Mouse (Mus musculus): ENCODE data around the gene Fdps. TPM values are rescaled to one million over a fixed set of nuclear protein-coding genes. Genes with fewer than 3 reads are reported as not detected.
A peak's percentile ranks its signal among the peaks of the same experiment; 100 is the strongest.

The Fdps gene
- polyA plus RNA-seq, 1 experiment: 107 TPM

DNA sequence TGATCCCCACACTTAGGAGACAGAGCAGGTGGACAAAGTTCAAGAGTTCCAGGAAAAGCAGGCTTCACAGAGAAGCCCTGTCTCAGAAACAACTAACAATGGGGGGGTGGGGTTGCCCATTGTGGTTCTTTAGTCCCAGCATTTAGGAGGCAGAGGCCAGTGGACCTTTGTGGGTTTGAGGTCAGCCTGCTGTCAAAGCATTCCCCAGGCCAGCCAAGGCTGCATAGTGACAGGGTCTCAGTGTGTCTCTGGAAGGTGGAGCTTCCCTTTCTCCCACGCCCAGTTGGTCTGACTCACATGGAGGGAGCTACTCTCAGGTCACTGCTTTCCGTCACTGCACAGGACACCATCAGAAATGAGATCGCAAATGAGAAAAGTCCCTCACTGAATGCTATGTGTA lies 40.1 kb downstream of the Fdps start:
- no peak overlapping the region for H3K27ac ChIP-seq (ENCODE audit: insufficient read depth, low read length)
- no peak for TF ChIP-seq CTCF (IDR thresholded peaks at IDR 0.05; ENCODE audit: extremely low read depth, insufficient read depth, low read length)
- no peak for TF ChIP-seq POLR2A (IDR thresholded peaks at IDR 0.05; ENCODE audit: extremely low read depth, insufficient read depth, low read length)
- peaks cover 2% of the 10 kb centered on the region; the same call in 1 of the 2 replicates for H3K4me1 ChIP-seq (ENCODE audit: control insufficient read depth, insufficient read depth, low read length)
- no peak overlapping the region for H3K4me3 ChIP-seq (ENCODE audit: insufficient read depth, low read length)

DNA sequence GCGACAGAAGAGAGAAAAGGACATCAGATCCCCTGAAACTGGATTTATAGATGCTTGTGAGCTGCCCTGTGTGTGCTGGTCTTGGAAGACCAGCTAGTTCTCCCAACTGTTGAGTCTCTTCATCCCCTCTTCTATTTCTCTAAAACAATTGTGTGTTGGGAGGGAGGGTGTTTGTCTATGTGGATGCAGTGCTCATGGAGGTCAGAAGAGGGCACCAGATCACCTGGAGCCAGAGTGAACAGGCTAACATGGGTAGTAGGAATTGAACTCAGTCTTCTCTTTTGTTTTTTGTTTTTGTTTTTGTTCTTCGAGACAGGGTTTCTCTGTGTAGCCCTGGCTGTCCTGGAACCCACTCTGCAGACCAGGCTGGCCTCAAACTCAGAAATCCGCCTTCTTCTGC lies 43.0 kb downstream of the Fdps start:
- Histone ChIP-seq H3K27ac (ENCODE audit: insufficient read depth, low read length) (no peak overlapping the region), H3K4me3 (ENCODE audit: insufficient read depth, low read length) (no peak overlapping the region), H3K4me1 (ENCODE audit: control insufficient read depth, insufficient read depth, low read length) (peaks cover 2% of the 10 kb centered on the region; the same call in 1 of the 2 replicates)
- TF ChIP-seq POLR2A (IDR thresholded peaks at IDR 0.05; ENCODE audit: extremely low read depth, insufficient read depth, low read length): no peak
- peak; percentile 40 for TF ChIP-seq CTCF (IDR thresholded peaks at IDR 0.05; ENCODE audit: extremely low read depth, insufficient read depth, low read length)

- Histone ChIP-seq H3K4me1 (ENCODE audit: control insufficient read depth, insufficient read depth, low read length) (peaks cover 2% of the 10 kb centered on the region; the same call in 1 of the 2 replicates), H3K27ac (ENCODE audit: insufficient read depth, low read length) (no peak overlapping the region), H3K4me3 (ENCODE audit: insufficient read depth, low read length) (no peak overlapping the region)
- TF ChIP-seq CTCF (IDR thresholded peaks at IDR 0.05; ENCODE audit: extremely low read depth, insufficient read depth, low read length) (no peak), POLR2A (IDR thresholded peaks at IDR 0.05; ENCODE audit: extremely low read depth, insufficient read depth, low read length) (no peak)
These were observed 43.4 kb downstream of the Fdps start for GRCm38 (mm10) chr3:89058361-89058760.

Other genes starting within 250 kb of the Fdps start
- 30.9 and 35.4 TPM in 2 replicates for gene Msto1, start 188.0 kb downstream of the Fdps start, polyA plus RNA-seq (2012; rRNA removed)
- 32.6 and 32.8 TPM in 2 replicates for gene Ash1l, start 151.3 kb downstream of the Fdps start, polyA plus RNA-seq (2012; rRNA removed)
- gene Dap3, start 150.8 kb downstream of the Fdps start, polyA plus RNA-seq (2012; rRNA removed): 135 and 136 TPM in 2 replicates
- gene Rusc1, start 8.6 kb downstream of the Fdps start, polyA plus RNA-seq (2012; rRNA removed): 199 and 214 TPM in 2 replicates
- not detected in 2 replicates for gene Gm43738, start 860 bp downstream of the Fdps start, polyA plus RNA-seq (2012; rRNA removed)
- 0.04 and 0.08 TPM in 2 replicates for gene Pklr, start 34.2 kb upstream of the Fdps start, polyA plus RNA-seq (2012; rRNA removed)
- 14.2 and 14.5 TPM in 2 replicates for gene Hcn3, start 58.2 kb upstream of the Fdps start, polyA plus RNA-seq (2012; rRNA removed)
- 68.0 and 73.0 TPM in 2 replicates for gene Clk2, start 62.8 kb upstream of the Fdps start, polyA plus RNA-seq (2012; rRNA removed)
- gene Scamp3, start 75.5 kb upstream of the Fdps start, polyA plus RNA-seq (2012; rRNA removed): 94.5 and 95.7 TPM in 2 replicates
- 84.1 and 86.2 TPM in 2 replicates for gene Fam189b, start 81.2 kb upstream of the Fdps start, polyA plus RNA-seq (2012; rRNA removed)
- 85.1 and 86.1 TPM in 2 replicates for gene Gba, start 101.0 kb upstream of the Fdps start, polyA plus RNA-seq (2012; rRNA removed)
- gene Thbs3, start 113.2 kb upstream of the Fdps start, polyA plus RNA-seq (2012; rRNA removed): 68.9 and 70.6 TPM in 2 replicates
- gene Mtx1, start 125.1 kb upstream of the Fdps start, polyA plus RNA-seq (2012; rRNA removed): 132 and 155 TPM in 2 replicates
- 0.88 and 0.95 TPM in 2 replicates for gene Muc1, start 127.1 kb upstream of the Fdps start, polyA plus RNA-seq (2012; rRNA removed)
- 58.2 and 61.9 TPM in 2 replicates for gene Krtcap2, start 144.0 kb upstream of the Fdps start, polyA plus RNA-seq (2012; rRNA removed)
- 87.2 and 91.0 TPM in 2 replicates for gene Trim46, start 144.3 kb upstream of the Fdps start, polyA plus RNA-seq (2012; rRNA removed)
- gene Dpm3, start 157.4 kb upstream of the Fdps start, polyA plus RNA-seq (2012; rRNA removed): 150 and 156 TPM in 2 replicates
- 106 and 114 TPM in 2 replicates for gene Slc50a1, start 168.6 kb upstream of the Fdps start, polyA plus RNA-seq (2012; rRNA removed)
- gene Efna1, start 179.2 kb upstream of the Fdps start, polyA plus RNA-seq (2012; rRNA removed): 11.7 and 12.7 TPM in 2 replicates
- gene Efna3, start 221.0 kb upstream of the Fdps start, polyA plus RNA-seq (2012; rRNA removed): 79.9 and 85.1 TPM in 2 replicates
- 0.59 and 1.1 TPM in 2 replicates for gene Efna4, start 236.1 kb upstream of the Fdps start, polyA plus RNA-seq (2012; rRNA removed)
- gene Adam15, start 248.0 kb upstream of the Fdps start, polyA plus RNA-seq (2012; rRNA removed): 170 and 178 TPM in 2 replicates